ENCODE assay signal across 8 mouse cellular contexts in genomic region chr3:95296103-95296469, GRCm38 (mm10). TPM values are rescaled to one million over a fixed set of nuclear protein-coding genes. Genes with fewer than 3 reads are reported as not detected.
DNase-seq lines count a peak whose midpoint lies in the region; ATAC-seq and TF ChIP-seq lines count a peak whose summit lies in the region.

No protein-coding gene starts in this region.

- WGBS in intestine, embryonic 14.5 days: 6% methylated on average over 5 of the region's 5 CpGs
- 11% methylated on average over 5 of the region's 5 CpGs for WGBS in intestine, embryonic 15.5 days
- WGBS in embryonic facial prominence, embryonic 11.5 days: 13% methylated on average over 5 of the region's 5 CpGs
- WGBS in kidney, embryonic 15.5 days: 11% methylated on average over 5 of the region's 5 CpGs

- ATAC-seq in intestine, embryonic 14.5 days (replicated peaks; ENCODE audit: low FRiP score, low TSS enrichment, low read depth): no peak
- ATAC-seq in intestine, embryonic 15.5 days: no peak
- ATAC-seq in embryonic facial prominence, embryonic 11.5 days (replicated peaks; ENCODE audit: insufficient number of reproducible peaks, low FRiP score, low TSS enrichment, low read depth): no peak
- peak; percentile 34; the same call in 1 of the 2 replicates for ATAC-seq in kidney, embryonic 15.5 days (replicated peaks; ENCODE audit: low FRiP score)

- peaks cover 39% of the 10 kb centered on the region for H3K36me3 ChIP-seq in intestine, embryonic 14.5 days (ENCODE audit: control insufficient read depth, insufficient read depth, low read length)
- peaks cover 13% of the 10 kb centered on the region; the same call in 1 of the 2 replicates for H3K36me3 ChIP-seq in intestine, embryonic 15.5 days
- H3K36me3 ChIP-seq in ES-E14 (ENCODE audit: control insufficient read depth, insufficient read depth, low read length, poor library complexity, severe bottlenecking): peaks cover 31% of the 10 kb centered on the region
- no peaks in the 10 kb centered on the region; the same call in 1 of the 2 replicates for H3K36me3 ChIP-seq in embryonic facial prominence, embryonic 11.5 days (replicated peaks; ENCODE audit: control insufficient read depth, insufficient read depth, low read depth, low read length)
- peaks cover 54% of the 10 kb centered on the region for H3K36me3 ChIP-seq in kidney, embryonic 15.5 days

- H3K4me2 ChIP-seq in intestine, embryonic 14.5 days (ENCODE audit: low read length): no peak overlapping the region
- no peak overlapping the region for H3K4me2 ChIP-seq in intestine, embryonic 15.5 days (replicated peaks)
- H3K4me2 ChIP-seq in embryonic facial prominence, embryonic 11.5 days (ENCODE audit: low read depth, low read length): no peak overlapping the region
- no peak overlapping the region for H3K4me2 ChIP-seq in kidney, embryonic 15.5 days

- no peaks in the 10 kb centered on the region for H3K9me3 ChIP-seq in intestine, embryonic 14.5 days (ENCODE audit: control insufficient read depth, low read length)
- H3K9me3 ChIP-seq in intestine, embryonic 15.5 days: no peaks in the 10 kb centered on the region
- no peaks in the 10 kb centered on the region for H3K9me3 ChIP-seq in ES-E14 (ENCODE audit: control insufficient read depth, insufficient read depth, low read depth, low read length)
- no peaks in the 10 kb centered on the region for H3K9me3 ChIP-seq in embryonic facial prominence, embryonic 11.5 days (replicated peaks; ENCODE audit: control insufficient read depth, low read length)
- H3K9me3 ChIP-seq in kidney, embryonic 15.5 days (replicated peaks): no peaks in the 10 kb centered on the region

- no peaks in the 10 kb centered on the region for H3K4me1 ChIP-seq in intestine, embryonic 14.5 days (replicated peaks; ENCODE audit: control insufficient read depth, insufficient read depth, low read length)
- 0 out of 2 replicates have a peak, but pooled peaks cover 14% of the 10 kb centered on the region for H3K4me1 ChIP-seq in intestine, embryonic 15.5 days (replicated peaks)
- H3K4me1 ChIP-seq in ES-E14 (ENCODE audit: control insufficient read depth in 2 of 2, insufficient read depth in 2 of 2, low read length in 2 of 2, poor library complexity in 1 of 2): peaks cover 2 to 29% of the 10 kb centered on the region in 2 experiments; a peak in 2 of 4 replicates
- no peaks in the 10 kb centered on the region for H3K4me1 ChIP-seq in embryonic facial prominence, embryonic 11.5 days (ENCODE audit: control insufficient read depth, insufficient read depth, low read length)
- H3K4me1 ChIP-seq in kidney, embryonic 15.5 days: peaks cover 15% of the 10 kb centered on the region; the same call in 1 of the 2 replicates

- in situ Hi-C loops in ES-E14 (cut with MboI; ENCODE audit: low sequenced_read_pairs in 2 of 2, unreplicated experiment in 2 of 2): no loop called here

- no peak overlapping the region for H3K4me3 ChIP-seq in intestine, embryonic 14.5 days (ENCODE audit: low read depth, low read length)
- no peak overlapping the region for H3K4me3 ChIP-seq in intestine, embryonic 15.5 days (replicated peaks)
- H3K4me3 ChIP-seq in ES-E14 (ENCODE audit: insufficient read depth in 1 of 2, low read depth in 1 of 2, low read length in 2 of 2, poor library complexity in 1 of 2, severe bottlenecking in 1 of 2): no peak overlapping the region
- H3K4me3 ChIP-seq in embryonic facial prominence, embryonic 11.5 days (ENCODE audit: low read depth, low read length): no peak overlapping the region
- H3K4me3 ChIP-seq in kidney, embryonic 15.5 days (replicated peaks): no peak overlapping the region

- peak; percentile 65 for DNase-seq in intestine, embryonic 14.5 days (ENCODE audit: low spot score)
- DNase-seq in ES-E14 (ENCODE audit: low read depth, low spot score): peak; percentile 67
- peak; percentile 79 for DNase-seq in embryonic facial prominence, embryonic 11.5 days (ENCODE audit: low spot score)
- DNase-seq in lung, postnatal 14 days: peak; percentile 65
- peak; percentile 63 for DNase-seq in testis, postnatal 10 days (ENCODE audit: low spot score)
- DNase-seq in right cerebral cortex, adult 18-20 months: no peak

- H3K27ac ChIP-seq in intestine, embryonic 14.5 days (ENCODE audit: low read depth): no peak overlapping the region
- no peak overlapping the region for H3K27ac ChIP-seq in intestine, embryonic 15.5 days
- no peak overlapping the region for H3K27ac ChIP-seq in ES-E14 (ENCODE audit: insufficient read depth, low read depth, low read length, poor library complexity, severe bottlenecking)
- no peak overlapping the region for H3K27ac ChIP-seq in embryonic facial prominence, embryonic 11.5 days (replicated peaks; ENCODE audit: low read depth, low read length)
- H3K27ac ChIP-seq in kidney, embryonic 15.5 days: peak overlapping the region; percentile 61

- H3K9ac ChIP-seq in intestine, embryonic 14.5 days (ENCODE audit: low read length): no peak overlapping the region
- no peak overlapping the region for H3K9ac ChIP-seq in intestine, embryonic 15.5 days
- H3K9ac ChIP-seq in ES-E14 (ENCODE audit: insufficient read depth, low read depth, low read length, poor library complexity, severe bottlenecking): no peak overlapping the region
- H3K9ac ChIP-seq in embryonic facial prominence, embryonic 11.5 days (replicated peaks; ENCODE audit: low read length): no peak overlapping the region
- no peak overlapping the region for H3K9ac ChIP-seq in kidney, embryonic 15.5 days

- no peaks in the 10 kb centered on the region for H3K27me3 ChIP-seq in intestine, embryonic 14.5 days (replicated peaks; ENCODE audit: control insufficient read depth, insufficient read depth, low read length)
- no peaks in the 10 kb centered on the region for H3K27me3 ChIP-seq in intestine, embryonic 15.5 days (replicated peaks)
- no peaks in the 10 kb centered on the region for H3K27me3 ChIP-seq in embryonic facial prominence, embryonic 11.5 days (ENCODE audit: control insufficient read depth, insufficient read depth, low read length)
- no peaks in the 10 kb centered on the region for H3K27me3 ChIP-seq in kidney, embryonic 15.5 days

TF ChIP-seq in ES-E14, 5 proteins besides CTCF, POLR2A, EP300 and RAD21:
- no peak for TF ChIP-seq CHD2 (IDR thresholded peaks at IDR 0.05; ENCODE audit: low read depth, low read length)
- no peak for TF ChIP-seq ZC3H11A (IDR thresholded peaks at IDR 0.05; ENCODE audit: borderline replicate concordance, low read depth, low read length)
- no peak for TF ChIP-seq HCFC1 (IDR thresholded peaks at IDR 0.05; ENCODE audit: borderline replicate concordance, insufficient read depth, low read length)
- no peak for TF ChIP-seq MAFK (IDR thresholded peaks at IDR 0.05; ENCODE audit: insufficient read depth, low read depth, low read length)
- TF ChIP-seq ZNF384 (IDR thresholded peaks at IDR 0.05; ENCODE audit: low read depth, low read length): no peak

RNA-seq across cellular contexts. Expression of gene Anxa9, which starts 10.9 kb away (rescaled TPM):
- 1.5 and 1.6 TPM in 2 replicates for polyA plus RNA-seq in intestine, embryonic 14.5 days (2014; fragmentation: Nextera tagmentation; extraction: Ambion mirVana)
- 1.4 and 1.6 TPM in 2 replicates for polyA plus RNA-seq in intestine, embryonic 15.5 days (2015; fragmentation: Nextera tagmentation; extraction: Ambion mirVana)
- total RNA-seq in ES-E14 (2012; rRNA removed): 0.58 and 1.1 TPM in 2 replicates
- polyA plus RNA-seq in embryonic facial prominence, embryonic 11.5 days (2014; fragmentation: Nextera tagmentation; extraction: Ambion mirVana): 1.5 and 1.9 TPM in 2 replicates
- 6.2 and 6.5 TPM in 2 replicates for polyA plus RNA-seq in kidney, embryonic 15.5 days (2015; fragmentation: Nextera tagmentation; extraction: Ambion mirVana)

RNA-seq across cellular contexts. Expression of gene Prune1, which starts 14.2 kb away (rescaled TPM):
- polyA plus RNA-seq in intestine, embryonic 14.5 days (2014; fragmentation: Nextera tagmentation; extraction: Ambion mirVana): 16.5 and 20.6 TPM in 2 replicates
- polyA plus RNA-seq in intestine, embryonic 15.5 days (2015; fragmentation: Nextera tagmentation; extraction: Ambion mirVana): 15.5 and 15.7 TPM in 2 replicates
- 26.4 and 29.5 TPM in 2 replicates for total RNA-seq in ES-E14 (2012; rRNA removed)
- polyA plus RNA-seq in embryonic facial prominence, embryonic 11.5 days (2014; fragmentation: Nextera tagmentation; extraction: Ambion mirVana): 25.9 and 28.2 TPM in 2 replicates
- polyA plus RNA-seq in kidney, embryonic 15.5 days (2015; fragmentation: Nextera tagmentation; extraction: Ambion mirVana): 21.6 and 22.5 TPM in 2 replicates

RNA-seq across cellular contexts. Expression of gene Mindy1, which starts 14.9 kb away (rescaled TPM):
- polyA plus RNA-seq in intestine, embryonic 14.5 days (2014; fragmentation: Nextera tagmentation; extraction: Ambion mirVana): 38.5 and 39.8 TPM in 2 replicates
- polyA plus RNA-seq in intestine, embryonic 15.5 days (2015; fragmentation: Nextera tagmentation; extraction: Ambion mirVana): 36.1 and 38.4 TPM in 2 replicates
- 48.8 and 54.5 TPM in 2 replicates for total RNA-seq in ES-E14 (2012; rRNA removed)
- polyA plus RNA-seq in embryonic facial prominence, embryonic 11.5 days (2014; fragmentation: Nextera tagmentation; extraction: Ambion mirVana): 45.7 and 46.8 TPM in 2 replicates
- polyA plus RNA-seq in kidney, embryonic 15.5 days (2015; fragmentation: Nextera tagmentation; extraction: Ambion mirVana): 39.2 and 46.2 TPM in 2 replicates

RNA-seq across cellular contexts. Expression of gene Cers2, which starts 18.5 kb away (rescaled TPM):
- 130 and 143 TPM in 2 replicates for polyA plus RNA-seq in intestine, embryonic 14.5 days (2014; fragmentation: Nextera tagmentation; extraction: Ambion mirVana)
- 146 and 148 TPM in 2 replicates for polyA plus RNA-seq in intestine, embryonic 15.5 days (2015; fragmentation: Nextera tagmentation; extraction: Ambion mirVana)
- total RNA-seq in ES-E14 (2012; rRNA removed): 87.6 and 101 TPM in 2 replicates
- polyA plus RNA-seq in embryonic facial prominence, embryonic 11.5 days (2014; fragmentation: Nextera tagmentation; extraction: Ambion mirVana): 117 and 118 TPM in 2 replicates
- 169 and 181 TPM in 2 replicates for polyA plus RNA-seq in kidney, embryonic 15.5 days (2015; fragmentation: Nextera tagmentation; extraction: Ambion mirVana)

RNA-seq across cellular contexts. Expression of gene Bnipl, which starts 45.1 kb away (rescaled TPM):
- 1.0 and 1.7 TPM in 2 replicates for polyA plus RNA-seq in intestine, embryonic 14.5 days (2014; fragmentation: Nextera tagmentation; extraction: Ambion mirVana)
- 0.36 and 0.56 TPM in 2 replicates for polyA plus RNA-seq in intestine, embryonic 15.5 days (2015; fragmentation: Nextera tagmentation; extraction: Ambion mirVana)
- total RNA-seq in ES-E14 (2012; rRNA removed): 6.7 and 16.0 TPM in 2 replicates
- 2.9 and 4.0 TPM in 2 replicates for polyA plus RNA-seq in embryonic facial prominence, embryonic 11.5 days (2014; fragmentation: Nextera tagmentation; extraction: Ambion mirVana)
- polyA plus RNA-seq in kidney, embryonic 15.5 days (2015; fragmentation: Nextera tagmentation; extraction: Ambion mirVana): 1.2 and 1.4 TPM in 2 replicates
